Mouse (Mus musculus) liver, adult 2 months (tissue): ENCODE measurements at regions not wholly inside any gene's neighbourhood (a gene's known extent, or its start where the extent isn't known, plus 50 kb on each side); places are given as distances from the start of the nearest gene placed in this dataset.

ENCODE experiments used
- CTCF ChIP-seq: fragments of 200-500 bp; IDR thresholded peaks from 2 replicates; pipeline ENCODE4 v1.5.1; 2011; ENCODE audit warnings: low read depth, low read length, control low read depth
- POLR2A ChIP-seq: fragments of 200-500 bp; IDR thresholded peaks from 2 replicates; pipeline ENCODE4 v1.6.1; 2011; ENCODE audit warnings: low read length, control low read depth; ENCODE audit not compliant: insufficient read depth; ENCODE audit errors: extremely low read depth

DNA sequence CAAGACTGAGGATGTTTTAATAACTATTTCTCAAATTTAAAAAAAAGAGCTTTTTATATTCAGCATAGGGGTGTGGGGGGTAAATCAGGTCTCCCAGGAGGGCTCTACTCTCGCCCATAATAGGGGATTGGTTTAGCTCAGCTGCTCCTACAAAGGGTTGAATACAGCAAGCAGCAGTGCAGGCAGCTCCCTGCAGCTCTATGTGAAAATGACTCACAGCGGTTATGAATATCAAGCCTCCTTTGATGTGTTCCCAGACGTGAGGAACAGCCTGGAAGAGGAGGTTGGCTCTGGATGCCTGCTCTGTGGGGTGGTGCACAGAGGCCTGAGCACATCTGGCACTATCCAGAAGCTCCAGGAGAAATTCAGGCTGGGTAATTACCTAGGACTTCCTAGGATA is 192.3 kb downstream of the Dad1 start:
- TF ChIP-seq CTCF (no peak), POLR2A (no peak)
